14 mouse cellular contexts compared by ENCODE assay signal in genomic region chr11:33574944-33575343, GRCm38 (mm10). TPM values are rescaled to one million over a fixed set of nuclear protein-coding genes. Genes with fewer than 3 reads are reported as not detected.
DNase-seq lines count a peak whose midpoint lies in the region; ATAC-seq and TF ChIP-seq lines count a peak whose summit lies in the region.
"Had no signal": no experiment of that assay in that cellular context is flagged by ENCODE, and none has a peak within 500 bp of the region (broad histone marks: within the 10 kb centered on the region; RNA-seq: fewer than 3 reads in every experiment).

No protein-coding gene starts in this region.

- H3K4me2 ChIP-seq in intestine, postnatal 0 days (replicated peaks; ENCODE audit: low read depth): no peak overlapping the region
- H3K4me2 ChIP-seq in intestine, embryonic 16.5 days (ENCODE audit: low read depth, low read length): no peak overlapping the region
- H3K4me2 ChIP-seq: heart, embryonic 12.5 days; hindbrain, embryonic 15.5 days had no signal

- no peaks in the 10 kb centered on the region for H3K4me1 ChIP-seq in intestine, postnatal 0 days (replicated peaks; ENCODE audit: control insufficient read depth, insufficient read depth, low read length)
- no peaks in the 10 kb centered on the region for H3K4me1 ChIP-seq in intestine, embryonic 16.5 days (ENCODE audit: control insufficient read depth, insufficient read depth, low read length)
- H3K4me1 ChIP-seq in limb, embryonic 10.5 days: no peaks in the 10 kb centered on the region
- H3K4me1 ChIP-seq: heart, embryonic 12.5 days; hindbrain, embryonic 15.5 days had no signal

- no peak overlapping the region for H3K4me3 ChIP-seq in intestine, postnatal 0 days (ENCODE audit: low read depth, low read length)
- H3K4me3 ChIP-seq in intestine, embryonic 16.5 days (ENCODE audit: low read length): no peak overlapping the region
- no peak overlapping the region for H3K4me3 ChIP-seq in limb, embryonic 10.5 days
- H3K4me3 ChIP-seq: heart, embryonic 12.5 days; hindbrain, embryonic 15.5 days had no signal

- H3K27ac ChIP-seq in intestine, postnatal 0 days (ENCODE audit: low read depth, low read length): no peak overlapping the region
- H3K27ac ChIP-seq in intestine, embryonic 16.5 days (ENCODE audit: low read length): no peak overlapping the region
- no peak overlapping the region for H3K27ac ChIP-seq in limb, embryonic 10.5 days
- H3K27ac ChIP-seq: hindbrain, embryonic 15.5 days had no signal

- no peak for ATAC-seq in intestine, postnatal 0 days
- no peak for ATAC-seq in intestine, embryonic 16.5 days

- WGBS in intestine, postnatal 0 days: 76% methylated on average over 3 of the region's 3 CpGs
- WGBS in intestine, embryonic 16.5 days: 85% methylated on average over 3 of the region's 3 CpGs
- WGBS in limb, embryonic 10.5 days: 89% methylated on average over 3 of the region's 3 CpGs

- H3K36me3 ChIP-seq in intestine, postnatal 0 days (ENCODE audit: control insufficient read depth, insufficient read depth): no peaks in the 10 kb centered on the region
- H3K36me3 ChIP-seq in intestine, embryonic 16.5 days (ENCODE audit: control insufficient read depth, insufficient read depth, low read length): no peaks in the 10 kb centered on the region
- H3K36me3 ChIP-seq in limb, embryonic 10.5 days: no peaks in the 10 kb centered on the region
- H3K36me3 ChIP-seq: heart, embryonic 12.5 days; hindbrain, embryonic 15.5 days had no signal

- peak; percentile 5 to 35 for DNase-seq in thymus, postnatal 10 days (ENCODE audit: low spot score in 2 of 2)
- DNase-seq in thymus, adult 18-20 months: no peak
- peak; percentile 13 for DNase-seq in c-Kit-negative CD71-positive TER-119-positive erythroid progenitor cells, embryonic 14.5 days (ENCODE audit: low read depth, low spot score)
- no peak for DNase-seq in limb, embryonic 10.5 days (ENCODE audit: low spot score)
- no peak for DNase-seq in left cerebral cortex, adult 8-10 months (ENCODE audit: low spot score in 2 of 2)

- TF ChIP-seq CTCF in intestine, postnatal 0 days (IDR thresholded peaks at IDR 0.05; ENCODE audit: low read depth): peak; percentile 38

- no peak overlapping the region for H3K9ac ChIP-seq in intestine, postnatal 0 days (ENCODE audit: low read depth, low read length)
- no peak overlapping the region for H3K9ac ChIP-seq in intestine, embryonic 16.5 days (ENCODE audit: low read depth, low read length)
- H3K9ac ChIP-seq: heart, embryonic 12.5 days; hindbrain, embryonic 15.5 days had no signal

- no peaks in the 10 kb centered on the region for H3K9me3 ChIP-seq in intestine, postnatal 0 days (ENCODE audit: control insufficient read depth)
- H3K9me3 ChIP-seq in intestine, embryonic 16.5 days (ENCODE audit: control insufficient read depth, low read length): no peaks in the 10 kb centered on the region
- no peaks in the 10 kb centered on the region for H3K9me3 ChIP-seq in limb, embryonic 10.5 days (replicated peaks)
- H3K9me3 ChIP-seq: heart, embryonic 12.5 days; hindbrain, embryonic 15.5 days had no signal

- no peaks in the 10 kb centered on the region for H3K27me3 ChIP-seq in intestine, postnatal 0 days (replicated peaks; ENCODE audit: control insufficient read depth, insufficient read depth, low read length)
- H3K27me3 ChIP-seq in intestine, embryonic 16.5 days (replicated peaks; ENCODE audit: control insufficient read depth, insufficient read depth, low read length): no peaks in the 10 kb centered on the region
- H3K27me3 ChIP-seq in limb, embryonic 10.5 days (ENCODE audit: low read depth, poor library complexity, severe bottlenecking): no peaks in the 10 kb centered on the region
- H3K27me3 ChIP-seq: hindbrain, embryonic 15.5 days had no signal

RNA-seq across cellular contexts. Expression of gene Gabrp, which starts 3.8 kb away (rescaled TPM):
- not detected in 2 replicates for polyA plus RNA-seq in intestine, postnatal 0 days (2015; fragmentation: Nextera tagmentation; extraction: Ambion mirVana)
- 0.05 and 0.11 TPM in 2 replicates for polyA plus RNA-seq in intestine, embryonic 16.5 days (2015; fragmentation: Nextera tagmentation; extraction: Ambion mirVana)
- 0.54 and 3.0 TPM in 2 replicates for polyA plus RNA-seq in limb, embryonic 10.5 days (2016; fragmentation: Nextera tagmentation; extraction: Ambion mirVana)
- not detected for total RNA-seq in left cerebral cortex, adult 8-10 months (2022)
- total RNA-seq: left cerebral cortex, postnatal 36 days; neutrophil, adult 5-6 weeks had no signal
- polyA plus RNA-seq: hindbrain, embryonic 15.5 days had no signal

RNA-seq across cellular contexts. Expression of gene D130052B06Rik, which starts 24.2 kb away (rescaled TPM):
- polyA plus RNA-seq in intestine, postnatal 0 days (2015; fragmentation: Nextera tagmentation; extraction: Ambion mirVana): not detected in 2 replicates
- polyA plus RNA-seq in intestine, embryonic 16.5 days (2015; fragmentation: Nextera tagmentation; extraction: Ambion mirVana): not detected in 2 replicates
- not detected in 2 replicates for polyA plus RNA-seq in limb, embryonic 10.5 days (2016; fragmentation: Nextera tagmentation; extraction: Ambion mirVana)
- total RNA-seq in left cerebral cortex, adult 8-10 months (2022): not detected
- total RNA-seq: left cerebral cortex, postnatal 36 days; neutrophil, adult 5-6 weeks had no signal
- polyA plus RNA-seq: heart, embryonic 12.5 days; hindbrain, embryonic 15.5 days; large intestine, adult 2 months; lung, embryonic 16.5 days; testis, adult 2 months had no signal

Comparison
In these comparisons a context has a peak if more than half of its experiments do, and no peak if none do; other contexts are left out.
1. DNase-seq: peak in thymus, postnatal 10 days (2 of 2) and c-Kit-negative CD71-positive TER-119-positive erythroid progenitor cells, embryonic 14.5 days (single experiment); none in thymus, adult 18-20 months (0 of 2), limb, embryonic 10.5 days (single experiment) and left cerebral cortex, adult 8-10 months (0 of 2).